ENCODE assay signal across 12 mouse cellular contexts in genomic region chrX:36762289-36762688, GRCm38 (mm10). TPM values are rescaled to one million over a fixed set of nuclear protein-coding genes. Genes with fewer than 3 reads are reported as not detected.
A peak's percentile ranks its signal among the peaks of the same experiment; 100 is the strongest.
DNase-seq lines count a peak whose midpoint lies in the region; ATAC-seq lines count a peak whose summit lies in the region.
"Had no signal": no experiment of that assay in that cellular context is flagged by ENCODE, and none has a peak within 500 bp of the region (broad histone marks: within the 10 kb centered on the region; RNA-seq: fewer than 3 reads in every experiment).

No protein-coding gene starts in this region.

- no peaks in the 10 kb centered on the region for H3K27me3 ChIP-seq in liver, embryonic 16.5 days (ENCODE audit: control insufficient read depth, insufficient read depth, low read depth, low read length)
- H3K27me3 ChIP-seq in liver, embryonic 11.5 days (replicated peaks; ENCODE audit: control insufficient read depth, insufficient read depth, low read length), result no peaks in the 10 kb centered on the region
- no peaks in the 10 kb centered on the region for H3K27me3 ChIP-seq in hindbrain, embryonic 15.5 days
- H3K27me3 ChIP-seq in stomach, embryonic 16.5 days (ENCODE audit: control insufficient read depth, insufficient read depth, low read length), result no peaks in the 10 kb centered on the region
- H3K27me3 ChIP-seq: embryonic facial prominence, embryonic 13.5 days; limb, embryonic 15.5 days had no signal

- no peaks in the 10 kb centered on the region for H3K4me1 ChIP-seq in liver, embryonic 16.5 days (ENCODE audit: control insufficient read depth, low read depth, low read length)
- no peaks in the 10 kb centered on the region for H3K4me1 ChIP-seq in liver, embryonic 11.5 days (replicated peaks; ENCODE audit: control insufficient read depth, insufficient read depth, low read length)
- 0 out of 2 replicates have a peak, but pooled peaks cover 3% of the 10 kb centered on the region for H3K4me1 ChIP-seq in hindbrain, embryonic 15.5 days (replicated peaks)
- H3K4me1 ChIP-seq in stomach, embryonic 16.5 days (ENCODE audit: control insufficient read depth, insufficient read depth, low read length), result no peaks in the 10 kb centered on the region
- H3K4me1 ChIP-seq: embryonic facial prominence, embryonic 13.5 days; limb, embryonic 15.5 days had no signal

- WGBS in liver, embryonic 16.5 days (ENCODE audit: insufficient replicate concordance), result 56% methylated on average over 5 of the region's 5 CpGs
- WGBS in liver, embryonic 11.5 days, result 71% methylated on average over 5 of the region's 5 CpGs
- 64% methylated on average over 5 of the region's 5 CpGs for WGBS in hindbrain, embryonic 15.5 days
- WGBS in stomach, embryonic 16.5 days, result 70% methylated on average over 5 of the region's 5 CpGs

- H3K9ac ChIP-seq in liver, embryonic 16.5 days (ENCODE audit: low read depth, low read length), result no peak overlapping the region
- H3K9ac ChIP-seq in liver, embryonic 11.5 days (ENCODE audit: low read depth, low read length), result no peak overlapping the region
- H3K9ac ChIP-seq in hindbrain, embryonic 15.5 days, result no peak overlapping the region
- H3K9ac ChIP-seq in stomach, embryonic 16.5 days (ENCODE audit: low read length), result no peak overlapping the region
- H3K9ac ChIP-seq: embryonic facial prominence, embryonic 13.5 days; limb, embryonic 15.5 days had no signal

- no peak overlapping the region for H3K4me3 ChIP-seq in liver, embryonic 16.5 days (ENCODE audit: low read depth, low read length)
- no peak overlapping the region for H3K4me3 ChIP-seq in liver, embryonic 11.5 days (ENCODE audit: low read depth, low read length)
- H3K4me3 ChIP-seq in hindbrain, embryonic 15.5 days, result no peak overlapping the region
- no peak overlapping the region for H3K4me3 ChIP-seq in stomach, embryonic 16.5 days (replicated peaks; ENCODE audit: low read length)
- H3K4me3 ChIP-seq: embryonic facial prominence, embryonic 13.5 days; limb, embryonic 15.5 days had no signal

- no peak overlapping the region for H3K27ac ChIP-seq in liver, embryonic 16.5 days (ENCODE audit: low read length)
- H3K27ac ChIP-seq in liver, embryonic 11.5 days (ENCODE audit: low read depth, low read length), result no peak overlapping the region
- H3K27ac ChIP-seq in hindbrain, embryonic 15.5 days (replicated peaks), result peak overlapping the region; percentile 15; the same call in 1 of the 2 replicates
- peak overlapping the region; percentile 57; the same call in 1 of the 2 replicates for H3K27ac ChIP-seq in stomach, embryonic 16.5 days (ENCODE audit: low read length)
- H3K27ac ChIP-seq: embryonic facial prominence, embryonic 13.5 days; limb, embryonic 15.5 days had no signal

- H3K9me3 ChIP-seq in liver, embryonic 16.5 days (replicated peaks; ENCODE audit: control insufficient read depth, low read length), result no peaks in the 10 kb centered on the region
- no peaks in the 10 kb centered on the region for H3K9me3 ChIP-seq in liver, embryonic 11.5 days (ENCODE audit: control insufficient read depth, low read length)
- H3K9me3 ChIP-seq in hindbrain, embryonic 15.5 days, result no peaks in the 10 kb centered on the region
- H3K9me3 ChIP-seq in stomach, embryonic 16.5 days (replicated peaks; ENCODE audit: control insufficient read depth, low read length), result no peaks in the 10 kb centered on the region
- H3K9me3 ChIP-seq: embryonic facial prominence, embryonic 13.5 days; limb, embryonic 15.5 days had no signal

- DNase-seq in liver, embryonic 11.5 days (ENCODE audit: low spot score), result no peak
- peak; percentile 33 for DNase-seq in kidney, postnatal 10 days
- no peak for DNase-seq in frontal cortex, adult 2 months (ENCODE audit: extremely low spot score in 1 of 2, low spot score in 1 of 2)
- no peak for DNase-seq in testis, postnatal 14 days (ENCODE audit: low spot score)
- DNase-seq: cerebellum, postnatal 14 days; thymus, postnatal 4 days had no signal

- no peaks in the 10 kb centered on the region for H3K36me3 ChIP-seq in liver, embryonic 16.5 days (ENCODE audit: control insufficient read depth, insufficient read depth)
- H3K36me3 ChIP-seq in liver, embryonic 11.5 days (ENCODE audit: control insufficient read depth, insufficient read depth, low read length), result no peaks in the 10 kb centered on the region
- no peaks in the 10 kb centered on the region for H3K36me3 ChIP-seq in hindbrain, embryonic 15.5 days
- H3K36me3 ChIP-seq in stomach, embryonic 16.5 days (ENCODE audit: control insufficient read depth, insufficient read depth, low read length), result no peaks in the 10 kb centered on the region
- H3K36me3 ChIP-seq: embryonic facial prominence, embryonic 13.5 days; limb, embryonic 15.5 days had no signal

- ATAC-seq in liver, embryonic 16.5 days (ENCODE audit: low read depth), result peak; percentile 39
- ATAC-seq in liver, embryonic 11.5 days (replicated peaks; ENCODE audit: low FRiP score), result no peak
- no peak for ATAC-seq in hindbrain, embryonic 15.5 days (ENCODE audit: low FRiP score, low read depth)
- ATAC-seq in stomach, embryonic 16.5 days (ENCODE audit: insufficient read depth, low FRiP score), result peak; percentile 47; the same call in 1 of the 2 replicates

- H3K4me2 ChIP-seq in liver, embryonic 16.5 days (ENCODE audit: low read depth, low read length), result no peak overlapping the region
- no peak overlapping the region for H3K4me2 ChIP-seq in liver, embryonic 11.5 days
- H3K4me2 ChIP-seq in hindbrain, embryonic 15.5 days, result no peak overlapping the region
- H3K4me2 ChIP-seq in stomach, embryonic 16.5 days (ENCODE audit: low read depth, low read length), result no peak overlapping the region
- H3K4me2 ChIP-seq: embryonic facial prominence, embryonic 13.5 days; heart, embryonic 11.5 days; limb, embryonic 15.5 days had no signal

RNA-seq across cellular contexts. Expression of gene Slc25a43, which starts 18.8 kb away (rescaled TPM):
- polyA plus RNA-seq in liver, embryonic 16.5 days (2015; fragmentation: Nextera tagmentation; extraction: Ambion mirVana), result 0.92 and 0.99 TPM in 2 replicates
- 1.7 and 2.0 TPM in 2 replicates for polyA plus RNA-seq in liver, embryonic 11.5 days (2014; fragmentation: Nextera tagmentation; extraction: Ambion mirVana)
- polyA plus RNA-seq in hindbrain, embryonic 15.5 days (2015; fragmentation: Nextera tagmentation; extraction: Ambion mirVana), result 0.44 and 1.3 TPM in 2 replicates
- 1.6 and 1.8 TPM in 2 replicates for polyA plus RNA-seq in stomach, embryonic 16.5 days (2015; fragmentation: Nextera tagmentation; extraction: Ambion mirVana)
- polyA plus RNA-seq in frontal cortex, adult 2 months (2012; rRNA removed), result 0.74 and 0.96 TPM in 2 replicates

RNA-seq across cellular contexts. Expression of gene Slc25a5, which starts 33.2 kb away (rescaled TPM):
- 361 and 413 TPM in 2 replicates for polyA plus RNA-seq in liver, embryonic 16.5 days (2015; fragmentation: Nextera tagmentation; extraction: Ambion mirVana)
- 942 and 1,011 TPM in 2 replicates for polyA plus RNA-seq in liver, embryonic 11.5 days (2014; fragmentation: Nextera tagmentation; extraction: Ambion mirVana)
- polyA plus RNA-seq in hindbrain, embryonic 15.5 days (2015; fragmentation: Nextera tagmentation; extraction: Ambion mirVana), result 506 and 575 TPM in 2 replicates
- 691 and 733 TPM in 2 replicates for polyA plus RNA-seq in stomach, embryonic 16.5 days (2015; fragmentation: Nextera tagmentation; extraction: Ambion mirVana)
- 474 and 486 TPM in 2 replicates for polyA plus RNA-seq in frontal cortex, adult 2 months (2012; rRNA removed)

Comparison
In these comparisons a context has a peak if more than half of its experiments do, and no peak if none do; other contexts are left out.
1. ATAC-seq: peak in liver, embryonic 16.5 days (single experiment) and stomach, embryonic 16.5 days (single experiment); none in liver, embryonic 11.5 days (single experiment) and hindbrain, embryonic 15.5 days (single experiment).
2. H3K27ac ChIP-seq: peak in hindbrain, embryonic 15.5 days (single experiment) and stomach, embryonic 16.5 days (single experiment); none in liver, embryonic 16.5 days (single experiment) and liver, embryonic 11.5 days (single experiment).